Mouse (Mus musculus) embryonic stem cell, embryonic (primary cell): ENCODE results near the gene Flt3.

ENCODE experiments used
- CTCF ChIA-PET, 4 experiments: fragments of 300-600 bp in 2 of 4; fragments of 350-600 bp in 2 of 4; sonication (Branson Sonifier 250); formaldehyde crosslinking; loops; one replicate each; lab custom pipeline; 2022; ENCODE audit warnings: inconsistent platforms in 2 of 4; lab: Charles Lee
- POLR2A ChIA-PET, 4 experiments: fragments of 300-600 bp in 2 of 4; fragments of 350-600 bp in 2 of 4; sonication (Branson Sonifier 250); formaldehyde crosslinking; loops; one replicate each; lab custom pipeline; 2022; ENCODE audit warnings: antibody characterized with exemption in 4 of 4, inconsistent platforms in 1 of 4; lab: Charles Lee

Flt3 gene

GRCm38 (mm10) chr5:147386865-147387264 lies 13.4 kb downstream of the Flt3 start:
- ChIA-PET POLR2A (interaction anchor here in 1 of 4 experiments (0.6 to 1.0 kb wide), 2 partner anchors 22 to 142 kb away, joined by 3 read pairs; no protein-coding TSS in a partner anchor), CTCF (interaction anchor here in 1 of 4 experiments (0.6 kb wide), 1 partner anchor 469 kb away, joined by 4 read pairs; no protein-coding TSS in a partner anchor)

- ChIA-PET CTCF (no interaction called here), POLR2A (no interaction called here)
Measured at GRCm38 (mm10) chr5:147381396-147381795, 18.9 kb downstream of the Flt3 start.

- ChIA-PET CTCF (interaction anchor here in 3 of 4 experiments (0.6 to 1.3 kb wide), 3 partner anchors 48 to 185 kb away, joined by 3 to 4 read pairs (median 4); no protein-coding TSS in a partner anchor), POLR2A (interaction anchor here in 2 of 4 experiments (0.5 to 0.6 kb wide), 2 partner anchors 36 to 158 kb away, joined by 3 to 4 read pairs; no protein-coding TSS in a partner anchor)
Measured at GRCm38 (mm10) chr5:147379481-147379880, 20.8 kb downstream of the Flt3 start.

GRCm38 (mm10) chr5:147370276-147370675 lies 30.0 kb downstream of the Flt3 start:
- ChIA-PET POLR2A (interaction anchor here in 1 of 4 experiments (1.6 kb wide), 1 partner anchor 12 kb away, joined by 5 read pairs; no protein-coding TSS in a partner anchor), CTCF (interaction anchor here in 2 of 4 experiments (0.5 to 0.7 kb wide), 2 partner anchors 234 to 923 kb away, joined by 3 to 5 read pairs; no protein-coding TSS in a partner anchor)

- POLR2A ChIA-PET: no interaction called here
Measured at GRCm38 (mm10) chr5:147368221-147368620, 32.1 kb downstream of the Flt3 start.

GRCm38 (mm10) chr5:147365995-147366765 lies 34.1 kb downstream of the Flt3 start:
- ChIA-PET CTCF (interaction anchor here in 2 of 4 experiments (0.6 kb wide), 2 partner anchors 719 to 924 kb away, joined by 3 read pairs; no protein-coding TSS in a partner anchor), POLR2A (interaction anchor here in 1 of 4 experiments (0.6 kb wide), 1 partner anchor 414 kb away, joined by 4 read pairs; no protein-coding TSS in a partner anchor)

More at GRCm38 (mm10) chr5:147368221-147368620, 32.1 kb downstream of the Flt3 start:
- CTCF ChIA-PET: interaction anchor here in 3 of 4 experiments (0.6 to 1.5 kb wide), 3 partner anchors 10 to 16 kb away, joined by 3 to 5 read pairs (median 3); no protein-coding TSS in a partner anchor

- CTCF ChIA-PET: interaction anchor here in 3 of 4 experiments (0.6 to 1.6 kb wide), 4 partner anchors 32 to 361 kb away, joined by 3 to 5 read pairs (median 3); no protein-coding TSS in a partner anchor
- POLR2A ChIA-PET: no interaction called here
Measured at GRCm38 (mm10) chr5:147363054-147363453, 37.2 kb downstream of the Flt3 start.

GRCm38 (mm10) chr5:147358481-147358880 lies 41.8 kb downstream of the Flt3 start:
- POLR2A ChIA-PET: interaction anchor here in 1 of 4 experiments (1.1 kb wide), 1 partner anchor 11 kb away, joined by 5 read pairs; no protein-coding TSS in a partner anchor
- CTCF ChIA-PET: interaction anchor here in 2 of 4 experiments (0.8 to 3.1 kb wide), 2 partner anchors 11 to 27 kb away, joined by 3 to 12 read pairs; no protein-coding TSS in a partner anchor

GRCm38 (mm10) chr5:147357536-147357935 lies 42.8 kb downstream of the Flt3 start:
- CTCF ChIA-PET: interaction anchor here (0.6 to 3.1 kb wide), 13 partner anchors 10 to 1398 kb away, joined by 3 to 12 read pairs (median 3); no protein-coding TSS in a partner anchor
- POLR2A ChIA-PET: interaction anchor here in 2 of 4 experiments (1.0 to 1.2 kb wide), 4 partner anchors 12 to 433 kb away, joined by 3 to 5 read pairs (median 3); no protein-coding TSS in a partner anchor

GRCm38 (mm10) chr5:147356260-147357055 lies 43.8 kb downstream of the Flt3 start:
- POLR2A ChIA-PET: interaction anchor here in 2 of 4 experiments (0.6 to 1.2 kb wide), 2 partner anchors 18 to 25 kb away, joined by 3 to 5 read pairs; no protein-coding TSS in a partner anchor
- CTCF ChIA-PET: interaction anchor here (0.6 to 3.1 kb wide), 11 partner anchors 16 to 660 kb away, joined by 3 to 12 read pairs (median 3); no protein-coding TSS in a partner anchor

GRCm38 (mm10) chr5:147355788-147356187 lies 44.5 kb downstream of the Flt3 start:
- ChIA-PET CTCF (interaction anchor here in 1 of 4 experiments (3.1 kb wide), 1 partner anchor 24 kb away, joined by 12 read pairs; no protein-coding TSS in a partner anchor), POLR2A (no interaction called here)

- CTCF ChIA-PET: no interaction called here
- POLR2A ChIA-PET: no interaction called here
Measured at GRCm38 (mm10) chr5:147354985-147355384, 45.3 kb downstream of the Flt3 start.

- CTCF ChIA-PET: no interaction called here
- POLR2A ChIA-PET: no interaction called here
Measured at GRCm38 (mm10) chr5:147354161-147354780, 46.0 kb downstream of the Flt3 start.

- POLR2A ChIA-PET: no interaction called here
- CTCF ChIA-PET: interaction anchor here in 1 of 4 experiments (0.6 kb wide), 1 partner anchor 16 kb away, joined by 3 read pairs; no protein-coding TSS in a partner anchor
Measured at GRCm38 (mm10) chr5:147351931-147352330, 48.4 kb downstream of the Flt3 start.

GRCm38 (mm10) chr5:147345981-147346380 lies 54.3 kb downstream of the Flt3 start:
- POLR2A ChIA-PET: no interaction called here
- CTCF ChIA-PET: interaction anchor here in 2 of 4 experiments (1.0 to 2.2 kb wide), 3 partner anchors 13 to 14 kb away, joined by 3 to 9 read pairs (median 4); no protein-coding TSS in a partner anchor

GRCm38 (mm10) chr5:147343904-147344303 lies 56.4 kb downstream of the Flt3 start:
- CTCF ChIA-PET: interaction anchor here in 2 of 4 experiments (0.6 to 2.2 kb wide), 3 partner anchors 12 to 988 kb away, joined by 3 to 9 read pairs (median 5); no protein-coding TSS in a partner anchor

GRCm38 (mm10) chr5:147342901-147343300 lies 57.4 kb downstream of the Flt3 start:
- POLR2A ChIA-PET: no interaction called here
- CTCF ChIA-PET: no interaction called here

More at GRCm38 (mm10) chr5:147343904-147344303, 56.4 kb downstream of the Flt3 start:
- POLR2A ChIA-PET: interaction anchor here in 1 of 4 experiments (0.7 kb wide), 1 partner anchor 12 kb away, joined by 3 read pairs; no protein-coding TSS in a partner anchor
